Mouse (Mus musculus) MEL (cell line): Measurements from ENCODE around the gene Ceacam20. TPM values are rescaled to one million over a fixed set of nuclear protein-coding genes. Genes with fewer than 3 reads are reported as not detected.

Experiments
- DNase-seq: peaks from one replicate; pipeline ENCODE4 v3.0.0; 2011; ENCODE audit warnings: low read depth, low spot score
- H3K27ac ChIP-seq: 2 replicates; pipeline ENCODE4 v1.5.1; 2012; ENCODE audit warnings: low read depth, mild to moderate bottlenecking, control low read depth, low read length, moderate library complexity; ENCODE audit not compliant: control insufficient read depth
- H3K27me3 ChIP-seq, 2 experiments: fragments of 150-350 bp in 1 of 2; sonication (generic) in 1 of 2; 2 replicates each; pipeline ENCODE4 v1.6.1; 2012; ENCODE audit warnings: low read length in 2 of 2, mild to moderate bottlenecking in 2 of 2, improper control_type of control experiment in 1 of 2, moderate library complexity in 1 of 2; ENCODE audit not compliant: insufficient read depth in 2 of 2, control insufficient read depth in 1 of 2
- H3K36me3 ChIP-seq, 2 experiments: 2 replicates each; pipeline ENCODE4 v1.6.1; 2012 to 2014; ENCODE audit warnings: low read length in 2 of 2, improper control_type of control experiment in 1 of 2, inconsistent platforms in 1 of 2, mild to moderate bottlenecking in 1 of 2; ENCODE audit not compliant: insufficient read depth in 2 of 2, control insufficient read depth in 1 of 2
- H3K4me1 ChIP-seq, 2 experiments: fragments of 150-350 bp in 1 of 2; sonication (generic) in 1 of 2; 2 replicates each; pipeline ENCODE4 v1.6.1; 2012; ENCODE audit warnings: low read length in 2 of 2, improper control_type of control experiment in 1 of 2, mild to moderate bottlenecking in 1 of 2; ENCODE audit not compliant: insufficient read depth in 2 of 2, control insufficient read depth in 1 of 2
- H3K4me3 ChIP-seq, 2 experiments: fragments of 150-350 bp in 1 of 2; sonication (generic) in 1 of 2; 2 replicates each; pipeline ENCODE4 v1.5.1; 2012; ENCODE audit warnings: low read depth in 2 of 2, low read length in 2 of 2, mild to moderate bottlenecking in 2 of 2, moderate library complexity in 2 of 2, control low read depth in 1 of 2, improper control_type of control experiment in 1 of 2; ENCODE audit not compliant: control insufficient read depth in 1 of 2, insufficient read depth in 1 of 2
- H3K79me2 ChIP-seq: 2 replicates; pipeline ENCODE4 v1.6.1; 2012; ENCODE audit warnings: mild to moderate bottlenecking, low read length, moderate library complexity; ENCODE audit not compliant: control insufficient read depth, poor library complexity, insufficient read depth
- H3K9ac ChIP-seq: 2 replicates; pipeline ENCODE4 v1.6.1; 2012; ENCODE audit warnings: low read depth, mild to moderate bottlenecking, control low read depth, low read length, moderate library complexity; ENCODE audit not compliant: control insufficient read depth, poor library complexity, severe bottlenecking
- H3K9me3 ChIP-seq: fragments of 150-350 bp; sonication (generic); replicated peaks from 2 replicates; pipeline ENCODE4 v1.6.1; 2012; ENCODE audit warnings: mild to moderate bottlenecking, low read length, improper control_type of control experiment, moderate library complexity; ENCODE audit not compliant: insufficient read depth
- CHD1 ChIP-seq: IDR thresholded peaks from 2 replicates; pipeline ENCODE4 v1.6.1; 2012; ENCODE audit warnings: low read depth, mild to moderate bottlenecking, inconsistent platforms, low read length, improper control_type of control experiment
- CHD2 ChIP-seq: IDR thresholded peaks from 2 replicates; pipeline ENCODE4 v1.6.1; 2011; ENCODE audit warnings: low read length, improper control_type of control experiment
- CTCF ChIP-seq, 3 experiments: IDR thresholded peaks in 2 of 3; conservative IDR thresholded peaks in 1 of 3; 2 replicates each; pipeline ENCODE4 v1.5.1; 2011 to 2012; ENCODE audit warnings: low read length in 3 of 3, low read depth in 2 of 3, mild to moderate bottlenecking in 2 of 3, improper control_type of control experiment in 1 of 3, inconsistent platforms in 1 of 3, mixed read lengths in 1 of 3, moderate library complexity in 1 of 3; ENCODE audit not compliant: control insufficient read depth in 1 of 3, insufficient read depth in 1 of 3, poor library complexity in 1 of 3, severe bottlenecking in 1 of 3
- E2F4 ChIP-seq: IDR thresholded peaks from 2 replicates; pipeline ENCODE4 v1.6.1; 2011; ENCODE audit warnings: low read depth, low read length, improper control_type of control experiment, borderline replicate concordance
- ELF1 ChIP-seq: IDR thresholded peaks from 2 replicates; pipeline ENCODE4 v1.6.1; 2014; ENCODE audit warnings: low read depth, mild to moderate bottlenecking, inconsistent platforms, low read length, improper control_type of control experiment, moderate library complexity
- EP300 ChIP-seq, 2 experiments: IDR thresholded peaks; 2 replicates each; pipeline ENCODE4 v1.6.1; 2011; ENCODE audit warnings: improper control_type of control experiment in 2 of 2, low read length in 2 of 2, low read depth in 1 of 2, mild to moderate bottlenecking in 1 of 2
- ETS1 ChIP-seq: IDR thresholded peaks from 2 replicates; pipeline ENCODE4 v1.6.1; 2012; ENCODE audit warnings: low read depth, mild to moderate bottlenecking, inconsistent platforms, low read length, improper control_type of control experiment, moderate library complexity
- GATA1 ChIP-seq: IDR thresholded peaks from 2 replicates; pipeline ENCODE4 v1.6.1; 2011; ENCODE audit warnings: low read depth, low read length, improper control_type of control experiment
- KAT2A ChIP-seq: conservative IDR thresholded peaks from 2 replicates; pipeline ENCODE4 v1.6.1; 2012; ENCODE audit warnings: low read depth, low read length, improper control_type of control experiment, inconsistent platforms
- MAFK ChIP-seq: IDR thresholded peaks from 2 replicates; pipeline ENCODE4 v1.6.1; 2011; ENCODE audit warnings: low read depth, mild to moderate bottlenecking, low read length, improper control_type of control experiment, borderline replicate concordance
- MAZ ChIP-seq: IDR thresholded peaks from 2 replicates; pipeline ENCODE4 v1.6.1; 2012; ENCODE audit warnings: low read depth, mild to moderate bottlenecking, inconsistent platforms, low read length, improper control_type of control experiment
- MXI1 ChIP-seq: IDR thresholded peaks from 2 replicates; pipeline ENCODE4 v1.6.1; 2011; ENCODE audit warnings: mild to moderate bottlenecking, low read depth, low read length, improper control_type of control experiment
- MYC ChIP-seq: IDR thresholded peaks from 2 replicates; pipeline ENCODE4 v1.6.1; 2011; ENCODE audit warnings: low read depth, mild to moderate bottlenecking, low read length, improper control_type of control experiment, moderate library complexity
- NRF1 ChIP-seq: IDR thresholded peaks from 2 replicates; pipeline ENCODE4 v1.6.1; 2014; ENCODE audit warnings: low read depth, mild to moderate bottlenecking, inconsistent platforms, low read length, improper control_type of control experiment, moderate library complexity; ENCODE audit not compliant: poor library complexity, insufficient read depth, severe bottlenecking
- POLR2AphosphoS2 ChIP-seq: IDR thresholded peaks from 2 replicates; pipeline ENCODE4 v1.6.1; 2011; ENCODE audit warnings: low read length, improper control_type of control experiment
- POLR2AphosphoS5 ChIP-seq: IDR thresholded peaks from 2 replicates; pipeline ENCODE4 v1.6.1; 2012; ENCODE audit warnings: low read depth, borderline replicate concordance, mild to moderate bottlenecking, inconsistent platforms, low read length, moderate library complexity, mixed read lengths
- RAD21 ChIP-seq: IDR thresholded peaks from 2 replicates; pipeline ENCODE4 v1.6.1; 2011; ENCODE audit warnings: mild to moderate bottlenecking, low read depth, low read length, improper control_type of control experiment
- RCOR1 ChIP-seq: IDR thresholded peaks from 2 replicates; pipeline ENCODE4 v1.6.1; 2012; ENCODE audit warnings: low read depth, mild to moderate bottlenecking, inconsistent platforms, low read length, improper control_type of control experiment
- SIN3A ChIP-seq: IDR thresholded peaks from 2 replicates; pipeline ENCODE4 v1.6.1; 2012; ENCODE audit warnings: low read length, improper control_type of control experiment, inconsistent platforms
- SMC3 ChIP-seq: IDR thresholded peaks from 2 replicates; pipeline ENCODE4 v1.6.1; 2011; ENCODE audit warnings: low read depth, low read length, improper control_type of control experiment
- TAL1 ChIP-seq: IDR thresholded peaks from 2 replicates; pipeline ENCODE4 v1.6.1; 2012; ENCODE audit warnings: mild to moderate bottlenecking, inconsistent platforms, low read length, moderate library complexity, mixed read lengths
- ZKSCAN1 ChIP-seq: IDR thresholded peaks from 2 replicates; pipeline ENCODE4 v1.6.1; 2012; ENCODE audit warnings: low read depth, mild to moderate bottlenecking, inconsistent platforms, low read length, improper control_type of control experiment, moderate library complexity
- ZMIZ1 ChIP-seq: IDR thresholded peaks from 2 replicates; pipeline ENCODE4 v1.6.1; 2012; ENCODE audit warnings: low read depth, mild to moderate bottlenecking, inconsistent platforms, low read length, improper control_type of control experiment, moderate library complexity
- ZNF384 ChIP-seq: IDR thresholded peaks from 2 replicates; pipeline ENCODE4 v1.6.1; 2012; ENCODE audit warnings: low read depth, mild to moderate bottlenecking, inconsistent platforms, low read length, improper control_type of control experiment
- polyA plus RNA-seq, 2 experiments: library from polyadenylated mRNA; stranded (reverse) in 1 of 2; unstranded in 1 of 2; fragments of >175 nt in 1 of 2; fragments of >200 nt in 1 of 2; gene quantifications; 2 replicates each; pipeline versions ENCODE4 v1.2.1 to v1.2.4; 2012; ENCODE audit warnings: low replicate concordance in 2 of 2, low read depth in 1 of 2; ENCODE audit not compliant: insufficient read length in 2 of 2, insufficient read depth in 1 of 2, missing spikeins in 1 of 2
- total RNA-seq: library from RNA; depleted of rRNA; stranded (reverse); fragments of 300-350 nt; gene quantifications from 2 replicates; pipeline ENCODE4 v1.2.3, GENCODE M21; 2012

The Ceacam20 gene
- total and polyA plus RNA-seq, 3 experiments = not detected

GRCm38 (mm10) chr7:19969541-19970090 lies 4.4 kb downstream of the Ceacam20 start:
- H3K36me3 ChIP-seq = no peaks in the 10 kb centered on the region
- no peak overlapping the region for H3K4me3 ChIP-seq
- H3K79me2 ChIP-seq = no peaks in the 10 kb centered on the region
- DNase-seq = peak; percentile 12
- H3K9me3 ChIP-seq = no peaks in the 10 kb centered on the region
- no peak for TF ChIP-seq POLR2AphosphoS2
- TF ChIP-seq POLR2AphosphoS5 = no peak
- peak; percentile 5; the same call in 1 of the 2 replicates for TF ChIP-seq RAD21
- TF ChIP-seq CTCF (IDR thresholded peaks at IDR 0.05 in 2 of 3, conservative IDR thresholded peaks at IDR 0.05 in 1 of 3; ENCODE audit: control insufficient read depth in 1 of 3, insufficient read depth in 1 of 3, low read depth in 2 of 3, low read length in 3 of 3, poor library complexity in 1 of 3, severe bottlenecking in 1 of 3) = peak in 1 of 3 experiments; percentile 15; a peak in 2 of 6 replicates
- TF ChIP-seq EP300 (IDR thresholded peaks at IDR 0.05; ENCODE audit: low read depth in 1 of 2, low read length in 2 of 2) = no peak
- H3K9ac ChIP-seq = no peak overlapping the region
- no peaks in the 10 kb centered on the region for H3K4me1 ChIP-seq
- no peak overlapping the region for H3K27ac ChIP-seq
- H3K27me3 ChIP-seq = no peaks in the 10 kb centered on the region

DNA sequence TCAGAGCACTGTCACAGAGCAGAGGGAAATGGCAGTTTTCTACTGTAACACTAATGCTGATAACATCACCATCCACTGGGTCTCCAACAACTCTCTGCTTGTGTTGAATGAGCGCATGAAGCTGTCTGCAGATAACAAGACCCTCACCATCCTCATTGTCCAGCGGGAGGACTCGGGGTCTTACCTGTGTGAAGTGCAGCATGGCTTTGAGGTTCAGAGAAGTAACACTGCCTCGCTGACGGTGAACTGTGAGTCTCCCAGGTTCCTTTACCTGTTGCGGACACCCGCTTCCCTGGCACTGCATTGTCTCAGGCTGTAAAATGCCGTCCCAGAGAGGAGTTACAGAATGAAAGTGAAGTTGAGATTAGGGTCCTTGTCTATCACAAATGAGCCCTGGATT lies 5.0 kb downstream of the Ceacam20 start:
- no peak overlapping the region for H3K9ac ChIP-seq
- H3K27me3 ChIP-seq = no peaks in the 10 kb centered on the region
- H3K36me3 ChIP-seq = no peaks in the 10 kb centered on the region
- no peaks in the 10 kb centered on the region for H3K9me3 ChIP-seq
- DNase-seq = no peak
- H3K79me2 ChIP-seq = no peaks in the 10 kb centered on the region
- H3K27ac ChIP-seq = no peak overlapping the region
- H3K4me1 ChIP-seq = no peaks in the 10 kb centered on the region
- no peak for TF ChIP-seq CHD1
- no peak for TF ChIP-seq ETS1
- no peak for TF ChIP-seq MAFK
- no peak for TF ChIP-seq GATA1
- no peak for TF ChIP-seq POLR2AphosphoS5
- no peak for TF ChIP-seq MXI1
- no peak for TF ChIP-seq E2F4
- no peak for TF ChIP-seq POLR2AphosphoS2
- no peak for TF ChIP-seq NRF1
- no peak for TF ChIP-seq CHD2
- TF ChIP-seq ELF1 = no peak
- H3K4me3 ChIP-seq = no peak overlapping the region

DNA sequence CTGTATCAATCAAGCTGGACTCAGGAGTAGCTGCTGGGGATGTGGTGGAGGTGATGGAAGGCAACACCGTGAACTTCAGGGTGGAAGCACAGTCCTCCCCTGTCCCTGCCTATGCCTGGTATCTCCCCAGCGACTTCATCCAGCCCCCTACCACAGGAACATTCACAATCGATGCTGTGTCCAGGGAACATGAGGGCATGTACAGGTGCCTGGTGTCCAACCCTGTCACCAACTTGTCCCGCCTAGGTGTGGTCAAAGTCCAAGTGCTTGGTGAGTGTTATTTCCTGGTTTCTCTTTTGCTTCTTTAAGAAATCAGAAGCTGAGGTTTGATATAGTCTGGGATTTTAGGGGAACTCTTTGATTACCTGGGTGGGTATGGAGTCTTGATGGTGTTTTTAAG lies 6.3 kb downstream of the Ceacam20 start:
- Histone ChIP-seq H3K9me3 (no peaks in the 10 kb centered on the region), H3K9ac (no peak overlapping the region), H3K27ac (no peak overlapping the region), H3K4me1 (no peaks in the 10 kb centered on the region), H3K4me3 (no peak overlapping the region)
- DNase-seq = no peak
- TF ChIP-seq ZKSCAN1 (no peak), KAT2A (no peak), GATA1 (no peak), ZMIZ1 (no peak), MAZ (no peak), POLR2AphosphoS2 (no peak), CHD2 (no peak), TAL1 (no peak), NRF1 (no peak), MYC (no peak), ZNF384 (no peak), EP300 (IDR thresholded peaks at IDR 0.05; ENCODE audit: low read depth in 1 of 2, low read length in 2 of 2) (no peak), SIN3A (no peak), ETS1 (no peak), RCOR1 (no peak), CHD1 (no peak), SMC3 (no peak)
- TF ChIP-seq, all 39 proteins: peak for 0
- H3K36me3 ChIP-seq = no peaks in the 10 kb centered on the region
- H3K79me2 ChIP-seq = no peaks in the 10 kb centered on the region
- no peaks in the 10 kb centered on the region for H3K27me3 ChIP-seq
